Mouse (Mus musculus) CH12.LX (cell line): ENCODE measurements at regions not wholly inside any gene's neighbourhood (a gene's known extent, or its start where the extent isn't known, plus 50 kb on each side); places are given as distances from the start of the nearest gene placed in this dataset.

ENCODE experiments used
- DNase-seq: peaks from one replicate; pipeline ENCODE4 v3.0.0-alpha.2; 2013; ENCODE audit errors: extremely low read depth
- H3K27ac ChIP-seq: 2 replicates; pipeline ENCODE4 v1.5.1; 2012; ENCODE audit warnings: low read depth, mild to moderate bottlenecking, control low read depth, moderate library complexity; ENCODE audit not compliant: insufficient read depth
- H3K27me3 ChIP-seq: replicated peaks from 2 replicates; pipeline ENCODE3; 2012; ENCODE audit warnings: inconsistent platforms
- H3K36me3 ChIP-seq, 2 experiments: replicated peaks in 1 of 2; 2 replicates each; pipeline versions ENCODE3 to v1.6.1; 2012; ENCODE audit warnings: inconsistent platforms in 1 of 2, low read length in 1 of 2, mild to moderate bottlenecking in 1 of 2, mixed read lengths in 1 of 2, moderate library complexity in 1 of 2; ENCODE audit not compliant: control insufficient read depth in 1 of 2, insufficient read depth in 1 of 2
- H3K4me1 ChIP-seq, 2 experiments: 2 replicates each; pipeline ENCODE4 v1.6.1; 2012; ENCODE audit warnings: inconsistent platforms in 1 of 2, moderate library complexity in 1 of 2; ENCODE audit not compliant: insufficient read depth in 2 of 2, control insufficient read depth in 1 of 2
- H3K4me2 ChIP-seq: 2 replicates; pipeline ENCODE4 v1.6.1; 2012; ENCODE audit warnings: low read depth, mild to moderate bottlenecking, control low read depth; ENCODE audit not compliant: poor library complexity, insufficient read depth, severe bottlenecking
- H3K4me3 ChIP-seq, 3 experiments: fragments of 150-350 bp in 1 of 3; sonication (generic) in 1 of 3; replicated peaks in 1 of 3; 2 replicates each; pipeline versions ENCODE3 to v1.5.1; 2011 to 2012; ENCODE audit warnings: low read depth in 2 of 3, low read length in 2 of 3, mild to moderate bottlenecking in 2 of 3, moderate library complexity in 2 of 3, control low read depth in 1 of 3, improper control_type of control experiment in 1 of 3, inconsistent platforms in 1 of 3, mixed read lengths in 1 of 3; ENCODE audit not compliant: poor library complexity in 1 of 3
- H3K79me2 ChIP-seq: replicated peaks from 2 replicates; pipeline ENCODE4 v1.6.1; 2012; ENCODE audit warnings: mild to moderate bottlenecking, moderate library complexity; ENCODE audit not compliant: control insufficient read depth, poor library complexity, insufficient read depth, severe bottlenecking; ENCODE audit errors: extremely low read depth
- H3K9ac ChIP-seq: 2 replicates; pipeline ENCODE4 v1.6.1; 2012; ENCODE audit warnings: low read depth, mild to moderate bottlenecking, control low read depth, moderate library complexity; ENCODE audit not compliant: insufficient read depth
- H3K9me3 ChIP-seq: replicated peaks from 2 replicates; pipeline ENCODE3; 2012; ENCODE audit warnings: low read length, inconsistent platforms, mixed read lengths
- ELF1 ChIP-seq: IDR thresholded peaks from 2 replicates; pipeline ENCODE4 v1.6.1; 2014; ENCODE audit warnings: low read depth, mild to moderate bottlenecking, inconsistent platforms, low read length, improper control_type of control experiment
- EP300 ChIP-seq: IDR thresholded peaks from 2 replicates; pipeline ENCODE4 v1.6.1; 2011; ENCODE audit warnings: low read length, improper control_type of control experiment
- HCFC1 ChIP-seq: IDR thresholded peaks from 2 replicates; pipeline ENCODE4 v1.6.1; 2012; ENCODE audit warnings: low read depth, mild to moderate bottlenecking, inconsistent platforms, low read length, improper control_type of control experiment
- JUN ChIP-seq: IDR thresholded peaks from 2 replicates; pipeline ENCODE4 v1.6.1; 2011; ENCODE audit warnings: low read depth, mild to moderate bottlenecking, low read length, improper control_type of control experiment, moderate library complexity; ENCODE audit not compliant: insufficient read depth
- JUND ChIP-seq: conservative IDR thresholded peaks from 2 replicates; pipeline ENCODE4 v1.6.1; 2011; ENCODE audit warnings: low read depth, low read length, improper control_type of control experiment
- KAT2A ChIP-seq: IDR thresholded peaks from 2 replicates; pipeline ENCODE4 v1.6.1; 2012; ENCODE audit warnings: low read length, improper control_type of control experiment, inconsistent platforms; ENCODE audit not compliant: insufficient replicate concordance
- MAFK ChIP-seq: IDR thresholded peaks from 2 replicates; pipeline ENCODE4 v1.6.1; 2011; ENCODE audit warnings: low read length, improper control_type of control experiment; ENCODE audit not compliant: insufficient replicate concordance
- MAX ChIP-seq: IDR thresholded peaks from 2 replicates; pipeline ENCODE4 v1.6.1; 2011; ENCODE audit warnings: low read length, improper control_type of control experiment
- MAZ ChIP-seq: IDR thresholded peaks from 2 replicates; pipeline ENCODE4 v1.6.1; 2012; ENCODE audit warnings: low read depth, mild to moderate bottlenecking, inconsistent platforms, low read length, improper control_type of control experiment, moderate library complexity
- MYC ChIP-seq: IDR thresholded peaks from 2 replicates; pipeline ENCODE4 v1.6.1; 2011; ENCODE audit warnings: low read depth, mild to moderate bottlenecking, improper control_type of control experiment, low read length
- POLR2A ChIP-seq: IDR thresholded peaks from 2 replicates; pipeline ENCODE4 v1.6.1; 2011; ENCODE audit warnings: low read depth, mild to moderate bottlenecking, improper control_type of control experiment, low read length
- POLR2AphosphoS2 ChIP-seq: IDR thresholded peaks from 2 replicates; pipeline ENCODE4 v1.6.1; 2011; ENCODE audit warnings: low read depth, low read length, improper control_type of control experiment
- SIN3A ChIP-seq: IDR thresholded peaks from 2 replicates; pipeline ENCODE4 v1.6.1; 2012; ENCODE audit warnings: low read length, improper control_type of control experiment, inconsistent platforms
- TBP ChIP-seq: conservative IDR thresholded peaks from 2 replicates; pipeline ENCODE4 v1.6.1; 2011; ENCODE audit warnings: low read depth, low read length, improper control_type of control experiment
- TCF12 ChIP-seq: IDR thresholded peaks from 2 replicates; pipeline ENCODE4 v1.6.1; 2014; ENCODE audit warnings: low read depth, mild to moderate bottlenecking, inconsistent platforms, low read length, improper control_type of control experiment
- UBTF ChIP-seq: IDR thresholded peaks from 2 replicates; pipeline ENCODE4 v1.6.1; 2012; ENCODE audit warnings: low read depth, mild to moderate bottlenecking, inconsistent platforms, low read length, improper control_type of control experiment, moderate library complexity
- USF2 ChIP-seq: conservative IDR thresholded peaks from 2 replicates; pipeline ENCODE4 v1.6.1; 2011; ENCODE audit warnings: low read depth, low read length, improper control_type of control experiment
- ZC3H11A ChIP-seq: IDR thresholded peaks from 2 replicates; pipeline ENCODE4 v1.6.1; 2012; ENCODE audit warnings: low read depth, mild to moderate bottlenecking, inconsistent platforms, low read length, improper control_type of control experiment
- ZMIZ1 ChIP-seq: IDR thresholded peaks from 2 replicates; pipeline ENCODE4 v1.6.1; 2012; ENCODE audit warnings: low read depth, mild to moderate bottlenecking, inconsistent platforms, low read length, improper control_type of control experiment
- dilution Hi-C: fragments of 300-500 bp; cut with MboI; formaldehyde crosslinking; loops from 2 replicates; pipeline ENCODE4 v1.14.3; 2020; ENCODE audit warnings: low sequenced_read_pairs; ENCODE audit not compliant: extremely low pct_unique_long_range_greater_than_20kb, extremely low pct_ligation_motif_present
- in situ Hi-C: fragments of 300-500 bp; cut with MboI; formaldehyde crosslinking; loops from 3 replicates; pipeline ENCODE4 v1.14.3; 2019; ENCODE audit warnings: low sequenced_read_pairs, low pct_ligation_motif_present, low pct_unique_long_range_greater_than_20kb, mixed read lengths

DNA sequence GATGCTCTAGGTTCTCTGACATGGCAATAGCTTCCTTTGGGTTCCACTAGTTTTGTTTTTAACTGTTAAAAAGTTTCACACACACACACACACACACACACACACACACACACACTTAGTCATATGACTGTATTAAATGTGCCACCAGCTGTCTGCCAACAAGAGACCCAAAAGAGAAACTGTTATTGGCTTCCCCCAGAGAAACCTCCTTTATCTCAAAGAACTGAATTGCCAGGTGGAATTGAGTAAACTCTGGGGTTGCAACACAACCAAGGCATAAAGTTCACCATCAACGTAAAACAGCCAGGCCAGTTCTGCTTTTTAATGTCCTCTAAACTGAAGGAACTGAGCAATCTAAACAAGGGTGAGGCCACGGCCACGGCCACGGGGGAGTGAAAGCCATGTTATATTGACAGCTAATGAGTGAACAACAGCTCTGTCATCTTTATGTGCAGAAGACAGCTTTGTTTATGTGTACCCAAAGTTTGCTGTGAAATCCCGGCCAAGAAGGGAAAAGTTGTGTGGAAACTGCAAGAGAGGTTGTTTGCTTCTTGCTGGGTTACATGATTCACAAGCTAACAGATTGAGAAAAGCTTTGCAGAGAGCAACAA is 69.3 kb downstream of the Btg1 start:
- in situ Hi-C loops: no loop called here
- Histone ChIP-seq H3K27me3 (no peaks in the 10 kb centered on the region), H3K4me1 (peaks cover 0 to 13% of the 10 kb centered on the region in 2 experiments; a peak in 2 of 4 replicates), H3K9ac (no peak overlapping the region), H3K9me3 (no peaks in the 10 kb centered on the region), H3K4me3 (no peak overlapping the region), H3K36me3 (no peaks in the 10 kb centered on the region), H3K4me2 (peak overlapping the region; percentile 50), H3K79me2 (no peaks in the 10 kb centered on the region), H3K27ac (no peak overlapping the region)
- dilution Hi-C loops: no loop called here
- DNase-seq: no peak
- TF ChIP-seq TCF12 (no peak), SIN3A (no peak), JUND (no peak), ELF1 (no peak), MAFK (no peak), EP300 (no peak), JUN (no peak), MAX (no peak), KAT2A (no peak), POLR2A (no peak), ZMIZ1 (no peak), TBP (no peak), HCFC1 (no peak), MYC (no peak), POLR2AphosphoS2 (no peak), ZC3H11A (no peak)

- Histone ChIP-seq H3K9ac (no peak overlapping the region), H3K27ac (no peak overlapping the region), H3K4me3 (no peak overlapping the region), H3K9me3 (no peaks in the 10 kb centered on the region), H3K4me2 (no peak overlapping the region), H3K4me1 (peaks cover 2 to 18% of the 10 kb centered on the region in 2 experiments; a peak in 3 of 4 replicates), H3K79me2 (no peaks in the 10 kb centered on the region), H3K27me3 (no peaks in the 10 kb centered on the region), H3K36me3 (no peaks in the 10 kb centered on the region)
- no peak for DNase-seq
- in situ Hi-C loops (no loop called here), dilution Hi-C loops (no loop called here)
- TF ChIP-seq UBTF (no peak), MAZ (no peak), USF2 (no peak)
Measured at GRCm38 (mm10) chr10:96686659-96687440, 70.0 kb downstream of the Btg1 start.
